Mouse (Mus musculus): ENCODE data around the gene H2-Ab1. TPM values are rescaled to one million over a fixed set of nuclear protein-coding genes. Genes with fewer than 3 reads are reported as not detected.
"Not testable (repeated sequence)": the region's sequence is repeated elsewhere in the genome, so short reads cannot be mapped to it uniquely, and the experiment has no call there.

H2-Ab1 gene
- polyA plus RNA-seq, 1 experiment = not detected

- peaks cover 10% of the 10 kb centered on the region for H3K27me3 ChIP-seq (ENCODE audit: control insufficient read depth, insufficient read depth, insufficient read length)
- not testable (repeated sequence) for H3K79me2 ChIP-seq (ENCODE audit: control insufficient read depth, insufficient read depth); H3K4me2 ChIP-seq (ENCODE audit: low read depth); H3K36me3 ChIP-seq (ENCODE audit: control insufficient read depth, insufficient read depth); H3K4me3 ChIP-seq; H3ac ChIP-seq (ENCODE audit: control insufficient read depth, insufficient read length)
Measured at GRCm38 (mm10) chr17:34232021-34232420, 25.5 kb upstream of the H2-Ab1 start.

GRCm38 (mm10) chr17:34234926-34235325 is 22.6 kb upstream of the H2-Ab1 start:
- Histone ChIP-seq H3ac (ENCODE audit: control insufficient read depth, insufficient read length) (no peak overlapping the region), H3K27me3 (ENCODE audit: control insufficient read depth, insufficient read depth, insufficient read length) (peaks cover 10% of the 10 kb centered on the region), H3K79me2 (ENCODE audit: control insufficient read depth, insufficient read depth) (no peaks in the 10 kb centered on the region), H3K36me3 (ENCODE audit: control insufficient read depth, insufficient read depth) (no peaks in the 10 kb centered on the region), H3K4me3 (no peak overlapping the region), H3K4me2 (ENCODE audit: low read depth) (no peak overlapping the region)
- no peak for TF ChIP-seq REST (IDR thresholded peaks at IDR 0.05; ENCODE audit: insufficient read depth, insufficient read length)
- TF ChIP-seq MYOD1 (IDR thresholded peaks at IDR 0.05; ENCODE audit: control insufficient read depth in 1 of 3, insufficient read length in 2 of 3, low read depth in 2 of 3) = no peak
- no peak for TF ChIP-seq MYOG (IDR thresholded peaks at IDR 0.05; ENCODE audit: control insufficient read depth in 1 of 3, insufficient read depth in 1 of 3, insufficient read length in 2 of 3, low read depth in 2 of 3)
- no peak for TF ChIP-seq POLR2AphosphoS2 (IDR thresholded peaks at IDR 0.05; ENCODE audit: insufficient read length, low read depth)
- no peak for TF ChIP-seq USF1 (IDR thresholded peaks at IDR 0.05; ENCODE audit: low read depth)
- no peak for TF ChIP-seq SRF (IDR thresholded peaks at IDR 0.05; ENCODE audit: control insufficient read depth, insufficient read length, low read depth)
- no peak for TF ChIP-seq TCF12 (IDR thresholded peaks at IDR 0.05; ENCODE audit: insufficient read depth, poor library complexity, severe bottlenecking)
- no peak for TF ChIP-seq CEBPB (IDR thresholded peaks at IDR 0.05; ENCODE audit: insufficient read depth, poor library complexity, severe bottlenecking)
- TF ChIP-seq POLR2A (IDR thresholded peaks at IDR 0.05; ENCODE audit: insufficient read length, low read depth) = no peak
- no peak for TF ChIP-seq MAX (IDR thresholded peaks at IDR 0.05; ENCODE audit: low read depth)
- no peak for TF ChIP-seq E2F4 (IDR thresholded peaks at IDR 0.05; ENCODE audit: insufficient read depth)
- TF ChIP-seq TCF3 (IDR thresholded peaks at IDR 0.05; ENCODE audit: insufficient read length, low read depth) = no peak

- Histone ChIP-seq H3K79me2 (ENCODE audit: control insufficient read depth, insufficient read depth) (no peaks in the 10 kb centered on the region), H3ac (ENCODE audit: control insufficient read depth, insufficient read length) (no peak overlapping the region), H3K36me3 (ENCODE audit: control insufficient read depth, insufficient read depth) (no peaks in the 10 kb centered on the region), H3K27me3 (ENCODE audit: control insufficient read depth, insufficient read depth, insufficient read length) (peaks cover 10% of the 10 kb centered on the region), H3K4me3 (no peak overlapping the region), H3K4me2 (ENCODE audit: low read depth) (no peak overlapping the region)
- TF ChIP-seq TCF3 (IDR thresholded peaks at IDR 0.05; ENCODE audit: insufficient read length, low read depth) = no peak
- no peak for TF ChIP-seq MYOD1 (IDR thresholded peaks at IDR 0.05; ENCODE audit: control insufficient read depth in 1 of 3, insufficient read length in 2 of 3, low read depth in 2 of 3)
- TF ChIP-seq MAX (IDR thresholded peaks at IDR 0.05; ENCODE audit: low read depth) = no peak
- TF ChIP-seq REST (IDR thresholded peaks at IDR 0.05; ENCODE audit: insufficient read depth, insufficient read length) = no peak
- TF ChIP-seq TCF12 (IDR thresholded peaks at IDR 0.05; ENCODE audit: insufficient read depth, poor library complexity, severe bottlenecking) = no peak
Measured at GRCm38 (mm10) chr17:34236691-34237090, 20.8 kb upstream of the H2-Ab1 start.

GRCm38 (mm10) chr17:34237741-34238140 is 19.7 kb upstream of the H2-Ab1 start:
- peaks cover 10% of the 10 kb centered on the region for H3K27me3 ChIP-seq (ENCODE audit: control insufficient read depth, insufficient read depth, insufficient read length)
- H3K4me2 ChIP-seq (ENCODE audit: low read depth) = no peak overlapping the region
- no peak for TF ChIP-seq MYOD1 (IDR thresholded peaks at IDR 0.05; ENCODE audit: control insufficient read depth in 1 of 3, insufficient read length in 2 of 3, low read depth in 2 of 3)

GRCm38 (mm10) chr17:34238706-34239105 is 18.8 kb upstream of the H2-Ab1 start, which contains the start of gene H2-Ob:
Gene H2-Ob (plus strand): TSS chr17:34238903.
- no peaks in the 10 kb centered on the region for H3K36me3 ChIP-seq (ENCODE audit: control insufficient read depth, insufficient read depth)
- H3K4me3 ChIP-seq = no peak within 1 kb of the TSS
- H3K27me3 ChIP-seq (ENCODE audit: control insufficient read depth, insufficient read depth, insufficient read length) = peaks cover 5% of the 10 kb centered on the region
- no peak within 1 kb of the TSS for H3ac ChIP-seq (ENCODE audit: control insufficient read depth, insufficient read length)
- no peaks in the 10 kb centered on the region for H3K79me2 ChIP-seq (ENCODE audit: control insufficient read depth, insufficient read depth)
- no peak within 1 kb of the TSS for H3K4me2 ChIP-seq (ENCODE audit: low read depth)
- TF ChIP-seq POLR2AphosphoS2 (IDR thresholded peaks at IDR 0.05; ENCODE audit: insufficient read length, low read depth) (no peak), E2F4 (IDR thresholded peaks at IDR 0.05; ENCODE audit: insufficient read depth) (no peak), MYOG (IDR thresholded peaks at IDR 0.05; ENCODE audit: control insufficient read depth in 1 of 3, insufficient read depth in 1 of 3, insufficient read length in 2 of 3, low read depth in 2 of 3) (no peak), REST (IDR thresholded peaks at IDR 0.05; ENCODE audit: insufficient read depth, insufficient read length) (no peak), USF1 (IDR thresholded peaks at IDR 0.05; ENCODE audit: low read depth) (no peak), SRF (IDR thresholded peaks at IDR 0.05; ENCODE audit: control insufficient read depth, insufficient read length, low read depth) (no peak), TCF3 (IDR thresholded peaks at IDR 0.05; ENCODE audit: insufficient read length, low read depth) (no peak), TCF12 (IDR thresholded peaks at IDR 0.05; ENCODE audit: insufficient read depth, poor library complexity, severe bottlenecking) (no peak), MYOD1 (IDR thresholded peaks at IDR 0.05; ENCODE audit: control insufficient read depth in 1 of 3, insufficient read length in 2 of 3, low read depth in 2 of 3) (no peak), CEBPB (IDR thresholded peaks at IDR 0.05; ENCODE audit: insufficient read depth, poor library complexity, severe bottlenecking) (no peak), POLR2A (IDR thresholded peaks at IDR 0.05; ENCODE audit: insufficient read length, low read depth) (no peak), MAX (IDR thresholded peaks at IDR 0.05; ENCODE audit: low read depth) (no peak)

More at GRCm38 (mm10) chr17:34237741-34238140, 19.7 kb upstream of the H2-Ab1 start:
- no peak overlapping the region for H3K4me3 ChIP-seq
- no peaks in the 10 kb centered on the region for H3K79me2 ChIP-seq (ENCODE audit: control insufficient read depth, insufficient read depth)
- H3K36me3 ChIP-seq (ENCODE audit: control insufficient read depth, insufficient read depth) = no peaks in the 10 kb centered on the region
- H3ac ChIP-seq (ENCODE audit: control insufficient read depth, insufficient read length) = no peak overlapping the region

Measured in myocyte (in vitro differentiated cells).